Mouse (Mus musculus) megakaryocyte, embryonic 14.5 days (primary cell): ENCODE measurements around the gene Rapgef4.

Experiments
- FLI1 ChIP-seq: IDR thresholded peaks from 2 replicates; pipeline ENCODE4 v1.6.1; 2012; ENCODE audit warnings: low read length, inconsistent platforms, mixed read lengths
- GATA1 ChIP-seq: IDR thresholded peaks from 3 replicates; pipeline ENCODE4 v1.6.1; 2012; ENCODE audit warnings: mixed read lengths, low read length, inconsistent platforms, borderline replicate concordance

DNA sequence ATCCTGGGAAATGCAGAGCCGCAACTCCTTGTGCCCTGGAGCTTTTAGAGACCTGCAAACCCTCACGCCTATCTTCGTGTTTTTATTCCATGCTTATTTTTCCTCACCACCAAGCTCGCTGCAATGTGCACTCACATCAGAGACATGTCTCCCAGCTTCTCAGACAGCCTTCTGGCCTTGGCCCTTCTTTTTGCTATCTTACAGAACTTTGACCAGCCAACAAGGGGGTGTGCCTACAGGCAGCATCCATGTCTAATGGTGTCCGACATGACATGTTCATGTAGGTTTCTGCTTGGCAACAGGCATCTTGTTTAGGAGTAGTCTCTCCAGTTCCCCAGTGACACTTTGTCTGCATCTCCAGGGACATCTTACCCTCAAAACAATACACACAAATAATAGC lies 56.3 kb downstream of the Rapgef4 start:
- TF ChIP-seq GATA1 (no peak), FLI1 (no peak)
